Mouse (Mus musculus): ENCODE results near the gene Spem1.

Spem1 gene

GRCm38 (mm10) chr11:69835966-69836335 is 14.0 kb upstream of the Spem1 start:
- DNase-seq, result no peak

GRCm38 (mm10) chr11:69835326-69835965 is 13.5 kb upstream of the Spem1 start:
- no peak for DNase-seq

- DNase-seq, result peak; percentile 60
Measured at GRCm38 (mm10) chr11:69834001-69834549, 12.1 kb upstream of the Spem1 start.

- DNase-seq, result no peak
Measured at GRCm38 (mm10) chr11:69833554-69833953, 11.6 kb upstream of the Spem1 start.

- no peak for DNase-seq
Measured at GRCm38 (mm10) chr11:69828832-69829231, 6.9 kb upstream of the Spem1 start.

- DNase-seq, result no peak
Measured at GRCm38 (mm10) chr11:69823456-69823855, 1.5 kb upstream of the Spem1 start.

- DNase-seq, result no peak
Measured at GRCm38 (mm10) chr11:69818871-69819270, 3.1 kb downstream of the Spem1 start.

- DNase-seq, result no peak
Measured at GRCm38 (mm10) chr11:69818365-69818764, 3.6 kb downstream of the Spem1 start, which contains the start of gene Spem2. Spem2 (minus strand) TSS chr11:69818465.

- no peak for DNase-seq
Measured at GRCm38 (mm10) chr11:69816520-69816919, 5.5 kb downstream of the Spem1 start.

- DNase-seq, result peak; percentile 13
Measured at GRCm38 (mm10) chr11:69815155-69815554, 6.8 kb downstream of the Spem1 start, which contains the start of gene Gm39566. Gm39566 (minus strand) TSS chr11:69815298.

- DNase-seq, result no peak
Measured at GRCm38 (mm10) chr11:69810280-69810679, 11.7 kb downstream of the Spem1 start.

- DNase-seq, result no peak
Measured at GRCm38 (mm10) chr11:69807641-69808040, 14.3 kb downstream of the Spem1 start.

GRCm38 (mm10) chr11:69806378-69806777 is 15.6 kb downstream of the Spem1 start:
- no peak for DNase-seq

GRCm38 (mm10) chr11:69804972-69805909 is 16.7 kb downstream of the Spem1 start, which contains the start of gene Tmem102:
Tmem102 (minus strand) TSS chr11:69805624.
- DNase-seq, result peak; percentile 79

GRCm38 (mm10) chr11:69804652-69804940 is 17.4 kb downstream of the Spem1 start:
- peak; percentile 56 for DNase-seq

- peak; percentile 89 for DNase-seq
Measured at GRCm38 (mm10) chr11:69803786-69804651, 18.0 kb downstream of the Spem1 start.

- DNase-seq, result no peak
Measured at GRCm38 (mm10) chr11:69803328-69803727, 18.7 kb downstream of the Spem1 start.

GRCm38 (mm10) chr11:69802648-69803105 is 19.3 kb downstream of the Spem1 start:
- DNase-seq, result peak; percentile 93

- DNase-seq, result peak; percentile 49
Measured at GRCm38 (mm10) chr11:69801379-69801977, 20.5 kb downstream of the Spem1 start, which contains the start of gene Fgf11. Fgf11 (minus strand) TSS chr11:69801857.

GRCm38 (mm10) chr11:69800392-69801197 is 21.4 kb downstream of the Spem1 start:
- DNase-seq, result peak; percentile 87

GRCm38 (mm10) chr11:69800138-69800391 is 21.9 kb downstream of the Spem1 start:
- DNase-seq, result peak; percentile 51
